Mouse (Mus musculus) kidney, adult 2 months (tissue): ENCODE measurements around the gene Wtap. TPM values are rescaled to one million over a fixed set of nuclear protein-coding genes. Genes with fewer than 3 reads are reported as not detected.
"Not testable (repeated sequence)": the region's sequence is repeated elsewhere in the genome, so short reads cannot be mapped to it uniquely, and the experiment has no call there.

Experiments
- DNase-seq: peaks from one replicate; pipeline ENCODE4 v3.0.0; 2021
- H3K27ac ChIP-seq: fragments of 200-500 bp; 2 replicates; pipeline ENCODE4 v1.5.1; 2012; ENCODE audit warnings: low read depth, low read length, control low read depth, inconsistent platforms; ENCODE audit not compliant: insufficient read depth
- H3K27me3 ChIP-seq: fragments of 200-500 bp; replicated peaks from 2 replicates; pipeline ENCODE4 v1.6.1; 2012; ENCODE audit warnings: mild to moderate bottlenecking, moderate library complexity, low read length, inconsistent platforms; ENCODE audit not compliant: control insufficient read depth, insufficient read depth
- H3K36me3 ChIP-seq: fragments of 200-500 bp; 2 replicates; pipeline ENCODE4 v1.6.1; 2012; ENCODE audit warnings: mild to moderate bottlenecking, moderate library complexity, low read length, inconsistent platforms; ENCODE audit not compliant: control insufficient read depth, insufficient read depth
- H3K4me1 ChIP-seq: fragments of 200-500 bp; 2 replicates; pipeline ENCODE4 v1.6.1; 2011; ENCODE audit warnings: low read length; ENCODE audit not compliant: control insufficient read depth, insufficient read depth
- H3K4me3 ChIP-seq: fragments of 200-500 bp; 2 replicates; pipeline ENCODE4 v1.5.1; 2011; ENCODE audit warnings: mild to moderate bottlenecking, low read depth, low read length, control low read depth; ENCODE audit not compliant: insufficient read depth
- CTCF ChIP-seq: fragments of 200-500 bp; conservative IDR thresholded peaks from 2 replicates; pipeline ENCODE4 v1.5.1; 2011; ENCODE audit warnings: low read depth, mild to moderate bottlenecking, control low read depth, low read length, moderate library complexity, mixed read lengths; ENCODE audit not compliant: insufficient read depth, insufficient read length
- POLR2A ChIP-seq: fragments of 200-500 bp; IDR thresholded peaks from one replicate; pipeline ENCODE4 v1.6.1; 2011; ENCODE audit warnings: low read depth, low read length, control low read depth
- WGBS: fragments of 180-500 bp; shearing (Covaris S2); methylation state at CpG from one replicate; pipeline ENCODE4 v1.1.7; 2018; 5-methylcytosine and 5-hydroxymethylcytosine counted together
- polyA plus RNA-seq: library from polyadenylated mRNA; depleted of rRNA; stranded (reverse); fragments of >200 nt; gene quantifications from 2 replicates; pipeline ENCODE4 v1.2.3, GENCODE M21; 2012

The Wtap gene
- polyA plus RNA-seq, 1 experiment: 23.9 TPM

- 74% methylated on average over 8 of the region's 8 CpGs for whole genome bisulfite sequencing
Measured at GRCm38 (mm10) chr17:12956664-12957063, 37.3 kb downstream of the Wtap start.

DNA sequence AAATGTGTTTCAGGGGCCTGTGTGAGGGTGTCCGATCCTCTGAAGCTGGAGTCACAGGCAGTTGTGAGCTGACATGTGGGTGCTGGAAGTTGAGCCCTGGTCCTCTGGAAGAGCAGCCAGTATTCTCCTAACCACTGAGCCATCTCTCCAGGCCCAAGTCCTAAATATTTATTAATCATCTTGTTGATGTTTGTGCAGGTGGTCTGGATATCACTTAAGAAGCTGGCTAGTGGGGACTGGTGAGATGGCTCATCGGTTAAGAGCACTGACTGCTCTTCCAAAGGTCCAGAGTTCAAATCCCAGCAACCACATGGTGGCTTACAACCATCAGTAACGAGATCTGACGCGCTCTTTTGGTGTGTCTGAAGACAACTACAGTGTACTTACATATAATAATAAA, 44.3 kb downstream of the Wtap start:
- Histone ChIP-seq H3K36me3 (no peaks in the 10 kb centered on the region; the same call in 1 of the 2 replicates), H3K4me1 (peaks cover 5% of the 10 kb centered on the region; the same call in 1 of the 2 replicates), H3K4me3 (no peak overlapping the region), H3K27me3 (no peaks in the 10 kb centered on the region), H3K27ac (no peak overlapping the region)
- no peak for DNase-seq
- WGBS: 81% methylated on average over 5 of the region's 5 CpGs
- no peak for TF ChIP-seq POLR2A
- TF ChIP-seq CTCF: no peak

More at GRCm38 (mm10) chr17:12956664-12957063, 37.3 kb downstream of the Wtap start:
- no peak for TF ChIP-seq POLR2A
- no peak for TF ChIP-seq CTCF
- peak; percentile 48 for DNase-seq
- Histone ChIP-seq H3K27me3 (no peaks in the 10 kb centered on the region), H3K36me3 (no peaks in the 10 kb centered on the region; the same call in 1 of the 2 replicates), H3K4me1 (peaks cover 10% of the 10 kb centered on the region; the same call in 1 of the 2 replicates), H3K27ac (no peak overlapping the region), H3K4me3 (no peak overlapping the region)

- TF ChIP-seq CTCF (no peak), POLR2A (no peak)
- peaks cover 2% of the 10 kb centered on the region; the same call in 1 of the 2 replicates for H3K36me3 ChIP-seq
- 95% methylated on average over 6 of the region's 6 CpGs for WGBS
- peaks cover 6% of the 10 kb centered on the region; the same call in 1 of the 2 replicates for H3K4me1 ChIP-seq
- H3K4me3 ChIP-seq: no peak overlapping the region
- H3K27ac ChIP-seq: no peak overlapping the region
- H3K27me3 ChIP-seq: no peaks in the 10 kb centered on the region
- DNase-seq: no peak
Measured at GRCm38 (mm10) chr17:12942459-12943162, 51.4 kb downstream of the Wtap start.

DNA sequence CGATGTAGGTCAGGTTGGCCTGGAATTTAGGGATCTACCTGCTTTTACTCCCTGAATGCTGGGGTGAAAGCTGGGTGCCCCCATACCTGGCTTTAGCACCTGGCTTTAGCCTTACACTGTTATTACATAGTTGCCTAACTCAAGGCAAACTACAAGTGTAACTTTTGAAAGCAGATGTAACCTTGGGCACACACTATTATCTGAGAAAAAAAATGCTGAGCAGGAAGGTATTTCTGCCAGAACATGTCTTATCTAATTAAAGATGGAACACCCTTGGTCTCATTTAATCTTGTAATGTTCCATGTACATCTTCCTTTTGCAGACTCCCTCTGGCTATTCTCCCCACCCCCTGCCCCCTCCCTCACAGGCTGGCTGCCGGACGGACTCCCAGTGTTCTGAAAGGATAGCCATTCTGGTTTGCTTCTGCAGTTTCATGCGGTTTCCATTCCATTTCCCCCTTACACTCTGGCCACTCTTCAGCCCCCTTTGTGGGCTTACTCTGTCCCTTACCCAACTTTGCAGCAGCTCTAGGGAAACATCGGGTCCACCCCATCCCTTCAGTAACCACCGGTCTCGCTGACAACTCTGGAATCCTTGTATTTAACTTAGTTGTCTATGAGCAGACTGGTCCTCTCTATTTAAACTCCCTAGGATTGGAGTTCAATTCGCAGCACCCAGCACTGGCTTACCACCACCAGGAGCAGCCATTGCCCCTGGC, 52.3 kb downstream of the Wtap start:
- TF ChIP-seq CTCF: no peak
- TF ChIP-seq POLR2A: no peak
- no peak overlapping the region for H3K27ac ChIP-seq
- WGBS: 85% methylated on average over 8 of the region's 8 CpGs
- DNase-seq: no peak
- peaks cover 2% of the 10 kb centered on the region; the same call in 1 of the 2 replicates for H3K36me3 ChIP-seq
- peaks cover 6% of the 10 kb centered on the region; the same call in 1 of the 2 replicates for H3K4me1 ChIP-seq
- no peak overlapping the region for H3K4me3 ChIP-seq
- no peaks in the 10 kb centered on the region for H3K27me3 ChIP-seq

- Histone ChIP-seq H3K27ac (0 out of 2 replicates have a peak within 1 kb of the TSS, but pooled peaks have one; percentile 21), H3K4me3 (peak within 1 kb of the TSS; percentile 60), H3K4me1 (peaks cover 14% of the 10 kb centered on the region; the same call in 1 of the 2 replicates), H3K36me3 (peaks cover 2% of the 10 kb centered on the region; the same call in 1 of the 2 replicates), H3K27me3 (no peaks in the 10 kb centered on the region)
- DNase-seq: peak; percentile 53
- no peak for TF ChIP-seq CTCF
- peak; percentile 30 for TF ChIP-seq POLR2A
- 2% methylated on average over 27 of the region's 27 CpGs for WGBS
Measured at GRCm38 (mm10) chr17:12940151-12940805, 53.7 kb downstream of the Wtap start, which contains the start of gene Acat3. Acat3 (minus strand) TSS chr17:12940600.

GRCm38 (mm10) chr17:12939377-12940148, 54.4 kb downstream of the Wtap start:
- not testable (repeated sequence) for H3K27me3 ChIP-seq, DNase-seq, H3K36me3 ChIP-seq
- WGBS: 47% methylated on average over 5 of the region's 12 CpGs
- Histone ChIP-seq H3K4me1 (peaks cover 17% of the 10 kb centered on the region; the same call in 1 of the 2 replicates), H3K4me3 (peak overlapping the region; percentile 60), H3K27ac (0 out of 2 replicates have a peak overlapping the region, but pooled peaks have one; percentile 21)
